Mouse (Mus musculus): ENCODE measurements around the gene Gm20695. TPM values are rescaled to one million over a fixed set of nuclear protein-coding genes. Genes with fewer than 3 reads are reported as not detected.

Gene Gm20695
- polyA plus RNA-seq (2017; shearing (Covaris generic)) = not detected

DNA sequence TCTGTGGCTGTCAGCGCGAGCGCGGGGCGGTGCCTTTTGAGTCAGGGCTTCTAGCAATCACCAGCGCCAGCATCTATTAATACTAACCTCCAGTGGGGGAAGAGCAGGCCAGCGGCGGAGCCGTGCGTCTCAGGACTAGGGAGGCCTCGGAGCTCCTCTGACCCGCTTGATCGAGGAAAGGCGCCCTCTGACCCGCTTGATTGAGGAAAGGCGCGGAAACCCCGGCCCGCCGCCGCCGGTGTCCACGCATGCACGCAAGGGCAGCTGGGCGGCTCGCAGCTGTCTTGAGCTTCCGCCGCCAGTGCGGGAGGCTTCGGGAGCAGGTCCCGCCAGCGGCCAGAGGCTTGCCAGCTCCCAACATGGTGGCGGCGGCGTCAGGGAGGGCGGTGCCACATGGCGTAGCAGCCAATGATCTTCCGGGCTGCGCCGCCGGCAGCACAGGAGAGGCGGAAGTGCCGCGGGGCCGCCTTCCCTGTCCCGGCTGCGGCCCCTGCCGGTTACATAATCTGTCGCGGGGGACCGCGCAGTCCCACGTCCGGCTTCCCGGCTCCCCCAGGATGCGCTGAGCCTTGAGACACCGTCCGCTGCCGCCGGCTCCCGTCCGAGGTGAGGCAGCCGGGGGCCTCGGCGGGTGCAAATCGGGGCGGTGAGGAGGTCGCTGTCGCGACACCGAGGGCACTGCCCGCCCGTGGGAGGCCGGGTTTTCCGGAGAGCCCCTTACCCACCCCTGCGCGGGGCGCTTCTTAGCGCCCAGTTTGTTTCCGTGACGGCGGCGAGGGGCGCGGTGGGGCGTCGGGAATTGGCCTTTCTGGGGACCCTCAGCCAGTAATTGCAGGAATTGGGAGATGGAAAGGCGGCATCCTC lies at the start of gene Gm20695, which contains the start of gene Zfp597:
TSS of gene Gm20695 (plus strand) at position 448 of the 864 bp plus-strand sequence.
TSS of gene Zfp597 (minus strand) at position 361 of the 864 bp plus-strand sequence.

DNA sequence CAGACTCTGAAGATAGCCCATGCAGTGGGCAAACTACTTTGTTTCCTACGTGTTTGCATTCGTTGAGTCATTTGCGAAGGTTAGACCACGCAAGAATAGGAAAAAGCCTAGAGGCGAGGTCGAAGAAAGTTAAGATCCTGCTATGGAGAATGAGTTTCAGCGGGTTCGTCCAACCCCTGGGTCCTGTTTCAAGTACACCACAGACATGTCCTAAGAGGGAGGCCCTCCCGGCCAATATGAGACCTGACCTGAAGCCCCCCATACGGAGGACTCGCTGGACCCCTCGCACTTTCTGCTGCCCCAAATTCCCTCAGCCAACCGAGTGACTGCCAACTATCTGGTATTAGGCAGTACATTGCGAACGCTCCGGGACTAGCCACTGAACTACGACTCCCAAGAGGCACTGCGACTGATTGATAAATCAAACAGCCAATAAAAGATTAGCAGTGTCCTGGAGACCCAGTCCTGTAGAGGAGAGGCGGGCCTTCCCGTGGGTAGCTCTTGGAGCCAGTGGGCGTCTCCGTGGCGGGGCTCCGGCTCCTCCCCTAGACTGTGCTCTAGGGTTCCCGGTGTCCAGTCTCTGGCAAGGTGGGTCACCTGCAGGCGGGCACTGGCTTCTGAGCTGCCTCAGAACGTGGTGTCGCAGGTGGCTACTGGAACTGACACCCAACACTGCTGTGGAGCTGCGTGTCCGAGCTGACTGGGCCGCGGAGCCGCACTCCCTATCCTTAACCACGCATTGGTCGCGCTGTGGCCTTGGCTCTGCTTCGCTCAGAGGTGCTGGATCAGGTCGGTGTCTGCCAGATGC lies 37.5 kb upstream of the Gm20695 start, which contains the start of gene Zfp174:
TSS of gene Zfp174 (plus strand) at position 558 of the 808 bp plus-strand sequence.

DNA sequence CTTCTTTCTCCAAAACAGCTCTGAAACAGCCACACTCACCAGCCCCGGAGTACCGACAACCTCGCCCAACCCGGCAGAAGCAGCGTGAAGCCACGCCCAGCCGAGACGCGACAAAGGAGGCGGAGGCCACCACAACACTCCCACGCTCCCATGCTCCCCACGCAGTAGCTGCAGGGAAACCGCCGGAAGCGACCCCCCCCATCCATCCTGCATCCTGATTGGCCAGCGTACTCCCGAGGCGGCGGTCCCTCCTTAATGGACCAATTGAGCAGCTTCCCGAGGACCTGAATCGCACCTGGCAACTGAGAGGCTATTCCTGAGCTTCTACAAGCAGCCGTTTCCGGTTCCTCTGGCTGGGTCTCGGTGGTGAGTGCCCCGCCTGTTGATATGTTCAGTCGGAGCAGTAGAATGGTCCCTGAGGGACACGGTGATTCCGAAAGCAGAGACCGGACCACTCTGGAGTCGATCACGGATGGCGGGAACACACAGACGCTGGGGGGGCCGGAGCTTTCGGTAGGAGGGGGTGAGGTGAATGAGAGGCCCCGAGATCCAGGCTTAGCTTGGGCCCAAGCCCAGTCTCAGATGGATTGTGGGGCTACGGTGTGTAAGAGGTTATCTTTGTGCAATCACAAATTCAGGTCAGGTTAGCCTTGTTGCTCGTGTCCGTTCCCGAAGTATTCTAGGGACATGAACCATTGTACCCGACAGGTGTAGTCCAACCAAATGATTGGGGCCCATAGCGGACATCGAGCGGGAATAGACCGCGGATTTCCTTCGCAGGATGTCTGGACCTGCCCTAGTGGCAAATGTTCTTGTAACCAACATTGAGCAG lies 12.0 kb upstream of the Gm20695 start, which contains the start of gene Naa60:
TSS of gene Naa60 (plus strand) at position 160 of the 832 bp plus-strand sequence.

DNA sequence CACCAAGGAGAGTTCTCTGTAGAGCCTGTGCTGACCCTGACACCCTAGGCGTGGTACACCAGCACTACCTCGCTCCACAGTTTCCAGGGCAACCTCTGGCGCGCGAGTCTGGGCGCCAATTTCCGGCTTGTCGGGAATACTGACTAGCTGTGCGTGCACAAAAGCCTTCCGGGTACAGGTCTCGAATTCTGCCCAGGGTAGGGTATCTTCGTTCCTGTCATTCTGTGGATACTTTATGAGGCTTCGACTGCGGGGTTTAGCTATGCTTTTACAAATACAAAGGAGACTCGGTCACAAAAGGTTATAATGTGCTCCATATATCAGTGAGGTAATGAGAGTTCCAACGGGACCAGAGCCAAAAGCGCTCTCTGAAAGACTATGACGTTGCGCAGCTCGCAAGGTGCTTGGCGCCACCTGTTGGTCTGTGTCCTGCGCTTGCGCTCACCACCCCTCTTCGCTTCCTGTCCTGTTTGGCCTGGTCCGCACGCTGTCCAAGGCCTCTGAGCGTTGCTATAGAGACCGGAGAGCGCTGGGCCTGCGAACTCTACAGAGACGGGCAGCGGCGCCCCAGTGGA lies 24.2 kb downstream of the Gm20695 start, which contains the start of the genes 1700037C18Rik and Cluap1:
TSS of gene 1700037C18Rik (minus strand) at position 153 of the 575 bp plus-strand sequence.
TSS of gene Cluap1 (plus strand) at position 265 of the 575 bp plus-strand sequence.

Other genes starting within 250 kb of the Gm20695 start
- not detected for gene Mefv, start 166.6 kb upstream of the Gm20695 start, polyA plus RNA-seq (2017; shearing (Covaris generic))
- 65.1 TPM for gene Zfp263, start 140.6 kb upstream of the Gm20695 start, polyA plus RNA-seq (2017; shearing (Covaris generic))
- gene Olfr15, start 53.8 kb upstream of the Gm20695 start, polyA plus RNA-seq (2017; shearing (Covaris generic)) = not detected
- gene Zfp174, start 37.4 kb upstream of the Gm20695 start, polyA plus RNA-seq (2017; shearing (Covaris generic)) = 0.84 TPM
- 140 TPM for gene Naa60, start 12.3 kb upstream of the Gm20695 start, polyA plus RNA-seq (2017; shearing (Covaris generic))
- gene Zfp597, start 87 bp upstream of the Gm20695 start, polyA plus RNA-seq (2017; shearing (Covaris generic)) = 15.1 TPM
- gene 1700037C18Rik, start 24.0 kb downstream of the Gm20695 start, polyA plus RNA-seq (2017; shearing (Covaris generic)) = 10.6 TPM
- gene Cluap1, start 24.2 kb downstream of the Gm20695 start, polyA plus RNA-seq (2017; shearing (Covaris generic)) = 37.5 TPM
- gene Nlrc3, start 92.0 kb downstream of the Gm20695 start, polyA plus RNA-seq (2017; shearing (Covaris generic)) = 93.6 TPM
- gene Slx4, start 119.1 kb downstream of the Gm20695 start, polyA plus RNA-seq (2017; shearing (Covaris generic)) = 44.9 TPM
- 4.9 TPM for gene Dnase1, start 152.3 kb downstream of the Gm20695 start, polyA plus RNA-seq (2017; shearing (Covaris generic))
- gene Trap1, start 193.2 kb downstream of the Gm20695 start, polyA plus RNA-seq (2017; shearing (Covaris generic)) = 74.7 TPM